Mouse (Mus musculus) adrenal gland, postnatal 25 days (tissue): Measurements from ENCODE around the gene Ass1. TPM values are rescaled to one million over a fixed set of nuclear protein-coding genes. Genes with fewer than 3 reads are reported as not detected.
"Not testable (repeated sequence)": the region's sequence is repeated elsewhere in the genome, so short reads cannot be mapped to it uniquely, and the experiment has no call there.

Experiments used
- DNase-seq: peaks from one replicate; pipeline ENCODE4 v3.0.0; 2021; ENCODE audit warnings: mixed read lengths
- total RNA-seq: library from RNA; stranded (reverse); gene quantifications from 2 replicates; pipeline ENCODE4 v1.2.3, GENCODE M21; 2021

Gene Ass1
- total RNA-seq, 1 experiment from 2014 or later = 14.8 TPM

DNA sequence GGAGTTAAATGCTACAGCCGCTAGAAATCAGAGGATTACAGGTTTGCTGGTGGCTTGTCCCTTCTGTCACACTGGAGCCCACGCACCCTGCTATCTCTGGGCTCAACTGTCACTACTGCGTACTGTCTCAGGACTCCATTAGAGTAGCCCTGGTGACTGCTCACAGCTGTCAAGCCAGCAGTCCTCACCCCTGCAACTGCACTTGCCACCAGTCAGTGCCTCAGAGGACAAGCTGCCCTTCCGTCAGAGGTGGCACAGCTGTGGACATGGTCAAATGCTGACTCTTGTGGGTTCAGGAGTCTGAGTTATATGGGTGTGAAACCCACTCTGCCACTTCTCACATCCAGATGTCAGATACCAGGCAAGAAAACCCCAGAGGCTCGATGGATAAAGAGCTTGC lies 68.7 kb downstream of the Ass1 start:
- DNase-seq = no peak

DNA sequence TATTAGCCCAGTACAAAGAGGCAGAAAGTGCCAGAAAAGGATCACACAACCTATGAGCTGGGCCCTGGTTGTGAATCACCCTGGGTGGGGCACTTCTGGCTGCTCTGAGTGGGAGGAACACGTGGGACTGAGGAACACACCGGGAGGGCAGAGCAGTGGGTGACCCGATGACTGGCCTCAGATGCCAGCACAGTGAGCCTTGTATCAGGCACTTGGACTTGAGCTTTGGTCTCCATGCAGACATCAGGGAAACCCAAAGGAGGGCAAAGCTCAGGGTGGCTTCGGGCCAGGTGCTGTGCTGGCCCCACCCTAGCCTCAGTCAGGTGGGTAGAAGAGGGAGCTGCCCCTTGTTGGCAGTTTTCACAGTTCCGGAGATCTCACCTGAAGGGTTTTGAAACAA lies 71.6 kb downstream of the Ass1 start:
- no peak for DNase-seq

DNA sequence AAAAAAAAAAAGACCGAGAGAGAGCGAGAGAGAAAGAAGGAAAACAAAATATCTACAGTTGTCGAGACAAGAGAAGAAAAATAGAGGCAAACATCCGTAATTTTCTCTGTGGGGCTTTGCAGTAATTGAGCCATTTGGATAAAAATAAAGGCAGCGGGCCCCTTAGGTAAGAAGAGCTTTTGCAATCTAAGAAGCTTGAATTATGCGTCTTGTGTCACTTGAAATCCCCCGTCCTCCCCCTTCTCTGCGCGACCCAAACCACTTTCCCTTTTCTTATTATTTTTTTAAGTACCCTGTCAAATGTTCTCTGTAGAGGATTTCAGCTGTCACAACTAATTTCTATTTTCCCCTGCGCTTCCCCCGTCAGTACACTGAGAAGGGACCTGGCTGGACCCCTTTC lies 77.7 kb downstream of the Ass1 start:
- no peak for DNase-seq

DNA sequence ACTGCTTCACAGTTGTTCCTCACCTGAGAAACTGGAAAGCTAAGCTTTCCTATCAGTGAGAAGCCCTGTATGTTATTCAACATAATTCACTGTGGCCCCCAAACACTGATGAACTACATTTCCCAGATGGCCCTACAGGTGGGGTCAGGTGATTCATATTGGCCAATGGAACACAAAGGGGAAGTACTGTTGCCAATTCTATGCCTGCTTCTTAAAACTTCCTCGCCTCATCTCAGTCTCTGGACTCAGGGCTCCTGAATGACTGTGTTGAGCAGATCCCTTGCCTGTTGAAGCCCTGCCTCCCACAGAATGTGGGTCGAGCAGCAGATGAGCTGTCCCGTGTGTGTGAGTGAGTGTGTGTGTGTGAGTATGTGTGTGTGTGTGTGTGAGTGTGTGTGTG lies 80.5 kb downstream of the Ass1 start:
- no peak for DNase-seq

DNA sequence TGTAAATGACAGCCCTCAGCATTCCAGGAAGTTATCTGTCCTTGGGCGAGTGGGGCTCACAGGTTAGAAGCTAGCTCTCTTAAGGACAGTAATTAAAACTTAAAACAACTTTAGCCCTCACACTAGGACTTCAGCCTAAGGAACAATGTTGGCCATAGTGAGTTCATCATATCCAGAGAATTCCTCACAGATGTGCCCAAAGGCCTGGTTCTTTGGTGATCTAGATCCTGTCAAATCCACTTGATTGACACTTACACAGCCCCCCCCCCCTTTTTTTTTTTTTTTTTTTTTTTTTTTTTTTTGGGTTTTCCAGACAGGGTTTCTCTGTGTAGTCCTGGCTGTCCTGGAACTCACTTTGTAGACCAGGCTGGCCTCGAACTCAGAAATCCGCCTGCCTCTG lies 81.3 kb downstream of the Ass1 start:
- not testable (repeated sequence) for DNase-seq

DNA sequence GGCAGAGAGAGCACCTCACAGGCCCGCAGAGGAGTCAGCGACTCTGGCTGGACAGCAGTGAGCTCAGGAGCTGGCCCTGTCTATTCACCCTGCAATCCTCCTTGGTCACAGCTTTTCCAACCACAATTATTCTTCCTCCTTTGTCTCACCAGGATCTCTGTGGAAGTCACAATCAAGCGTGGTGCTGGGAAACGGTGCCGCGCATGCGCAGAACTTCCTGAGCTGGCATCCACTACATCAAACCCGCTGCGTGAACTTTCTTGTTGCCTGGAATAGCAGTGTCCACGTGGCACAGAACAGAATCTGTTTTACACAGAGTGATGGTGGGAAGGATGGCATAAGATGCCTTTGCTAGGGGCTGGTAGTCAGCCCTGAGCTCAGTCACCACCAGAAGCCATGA lies 82.0 kb downstream of the Ass1 start:
- no peak for DNase-seq

DNA sequence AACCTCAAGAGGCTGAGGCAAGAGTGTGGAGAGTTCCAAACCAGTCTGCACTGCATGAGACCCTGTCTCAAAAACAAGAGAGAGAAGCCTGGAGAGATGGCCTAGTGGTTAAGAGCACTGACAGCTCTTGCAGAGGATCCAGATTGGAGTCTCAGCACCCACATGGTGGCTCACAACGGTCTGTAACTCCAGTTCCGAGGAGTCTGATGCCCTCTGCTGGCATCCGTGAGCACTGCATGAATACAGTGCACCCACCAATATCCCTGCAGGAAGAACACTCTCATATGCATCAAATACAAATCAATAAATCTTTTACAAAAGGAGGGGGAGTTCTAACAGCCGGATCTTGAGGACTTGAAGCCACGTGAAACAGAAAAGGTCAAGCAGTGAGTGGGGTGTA lies 84.6 kb downstream of the Ass1 start:
- DNase-seq = no peak

Other genes with a start within 250 kb of the Ass1 start
- 2.9 and 4.1 TPM in 2 replicates for gene Ncs1, start 224.4 kb upstream of the Ass1 start, total RNA-seq
- 0.76 and 1.9 TPM in 2 replicates for gene Hmcn2, start 155.8 kb upstream of the Ass1 start, total RNA-seq
- gene Fubp3, start 102.4 kb downstream of the Ass1 start, total RNA-seq = 52.2 and 55.5 TPM in 2 replicates
- not detected in 2 replicates for gene Prdm12, start 169.8 kb downstream of the Ass1 start, total RNA-seq
- 23.6 and 25.7 TPM in 2 replicates for gene Exosc2, start 200.5 kb downstream of the Ass1 start, total RNA-seq
- 78.9 and 90.9 TPM in 2 replicates for gene Abl1, start 218.2 kb downstream of the Ass1 start, total RNA-seq